Mouse (Mus musculus) cerebellum, adult 2 months (tissue): ENCODE data around the gene Synpr. TPM values are rescaled to one million over a fixed set of nuclear protein-coding genes. Genes with fewer than 3 reads are reported as not detected.

Source experiments
- DNase-seq, 2 experiments: peaks; one replicate each; pipeline ENCODE4 v3.0.0; 2021
- H3K27ac ChIP-seq: fragments of 200-500 bp; 2 replicates; pipeline ENCODE4 v1.5.1; 2012; ENCODE audit warnings: low read length, control low read depth, inconsistent platforms; ENCODE audit not compliant: insufficient read depth
- H3K27me3 ChIP-seq: fragments of 200-500 bp; 2 replicates; pipeline ENCODE4 v1.6.1; 2012; ENCODE audit warnings: inconsistent platforms, mild to moderate bottlenecking, low read length, moderate library complexity; ENCODE audit not compliant: control insufficient read depth, insufficient read depth
- H3K4me1 ChIP-seq: fragments of 200-500 bp; 2 replicates; pipeline ENCODE4 v1.6.1; 2011; ENCODE audit warnings: low read length; ENCODE audit not compliant: control insufficient read depth, insufficient read depth
- H3K4me3 ChIP-seq: fragments of 200-500 bp; replicated peaks from 2 replicates; pipeline ENCODE3; 2011; ENCODE audit warnings: mild to moderate bottlenecking, low read depth, low read length, control low read depth; ENCODE audit not compliant: insufficient read depth
- CTCF ChIP-seq: fragments of 200-500 bp; IDR thresholded peaks from 2 replicates; pipeline ENCODE4 v1.5.1; 2011; ENCODE audit warnings: low read depth, mild to moderate bottlenecking, control low read depth, low read length, moderate library complexity, borderline replicate concordance; ENCODE audit not compliant: insufficient read depth
- POLR2A ChIP-seq: fragments of 200-500 bp; IDR thresholded peaks from 2 replicates; pipeline ENCODE4 v1.6.1; 2011; ENCODE audit warnings: low read length, control low read depth, borderline replicate concordance; ENCODE audit not compliant: insufficient read depth
- WGBS: fragments of 180-500 bp; shearing (Covaris S2); methylation state at CpG from one replicate; pipeline ENCODE4 v1.1.7; 2018; 5-methylcytosine and 5-hydroxymethylcytosine counted together
- polyA plus RNA-seq: library from polyadenylated mRNA; depleted of rRNA; stranded (reverse); fragments of >200 nt; gene quantifications from 2 replicates; pipeline ENCODE4 v1.2.3, GENCODE M21; 2012

Gene Synpr
- polyA plus RNA-seq, 1 experiment = 50.8 TPM

DNA sequence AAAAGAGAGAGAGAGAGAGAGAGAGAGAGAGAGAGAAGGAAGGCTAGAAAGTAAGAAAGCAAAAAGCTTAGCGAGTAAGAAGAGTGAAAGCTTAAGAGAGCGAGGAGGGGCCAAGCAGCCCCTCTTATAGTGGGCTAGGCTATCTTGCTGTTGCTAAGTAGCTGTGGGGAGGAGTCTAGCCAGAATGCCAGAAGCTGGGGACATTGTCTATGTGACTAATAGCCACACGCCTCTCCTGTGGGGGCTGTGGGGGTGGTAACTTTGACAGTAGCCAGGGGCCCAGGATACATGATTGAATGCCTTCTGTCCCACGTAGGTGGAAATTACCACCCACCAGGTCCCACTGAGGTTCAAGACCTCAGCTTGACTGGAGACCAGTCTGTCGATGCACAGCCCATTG is 48.8 kb downstream of the Synpr start:
- no peaks in the 10 kb centered on the region for H3K4me1 ChIP-seq
- no peaks in the 10 kb centered on the region; the same call in 1 of the 2 replicates for H3K27me3 ChIP-seq
- no peak overlapping the region for H3K27ac ChIP-seq
- DNase-seq = no peak
- no peak for TF ChIP-seq CTCF
- TF ChIP-seq POLR2A = no peak
- WGBS = 51% methylated on average over 5 of the region's 5 CpGs
- H3K4me3 ChIP-seq = no peak overlapping the region

DNA sequence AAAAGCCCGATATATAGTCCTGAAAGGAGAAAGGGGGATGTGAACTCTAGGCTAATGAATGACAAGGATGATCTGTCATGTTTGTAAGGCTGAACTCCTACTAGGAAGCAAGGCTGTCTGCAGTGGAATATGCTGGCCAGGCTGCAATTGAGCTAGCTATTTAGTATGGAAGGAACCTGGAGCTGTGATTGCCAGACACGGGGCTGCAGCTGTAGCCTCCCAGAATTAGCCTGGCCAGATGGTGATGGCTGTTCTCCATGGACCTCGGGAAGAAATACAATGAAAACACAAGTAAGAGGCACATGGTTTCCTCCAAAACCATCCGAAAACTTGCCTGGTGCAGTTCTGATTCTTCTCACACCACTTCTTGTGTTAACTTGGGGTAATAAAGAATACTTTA is 51.6 kb downstream of the Synpr start:
- no peak overlapping the region for H3K27ac ChIP-seq
- no peak for DNase-seq
- H3K4me1 ChIP-seq = no peaks in the 10 kb centered on the region
- no peaks in the 10 kb centered on the region; the same call in 1 of the 2 replicates for H3K27me3 ChIP-seq
- no peak overlapping the region for H3K4me3 ChIP-seq
- TF ChIP-seq POLR2A (no peak), CTCF (no peak)
- 44% methylated on average over 4 of the region's 4 CpGs for WGBS

DNA sequence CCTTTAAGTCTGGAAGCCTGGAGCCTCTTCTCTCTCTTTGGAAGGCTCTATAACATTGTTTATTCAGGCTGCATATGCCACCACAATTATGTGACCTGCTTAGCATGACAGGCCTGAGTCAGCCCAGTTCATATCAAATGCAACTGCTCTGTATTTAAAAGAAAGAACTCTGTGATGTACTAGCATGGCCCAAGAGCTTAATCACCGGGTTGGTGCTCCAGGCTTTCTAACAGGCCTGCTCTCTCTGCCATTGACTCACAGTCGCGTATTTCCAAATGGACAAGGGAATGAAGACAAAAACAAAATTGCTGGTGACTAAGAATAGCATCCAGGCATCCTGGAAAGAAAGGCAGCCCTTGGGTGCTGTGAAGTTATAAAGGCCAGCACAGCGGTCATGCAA is 56.1 kb downstream of the Synpr start:
- H3K27ac ChIP-seq = no peak overlapping the region
- no peaks in the 10 kb centered on the region for H3K4me1 ChIP-seq
- no peak for DNase-seq
- TF ChIP-seq CTCF (no peak), POLR2A (no peak)
- H3K4me3 ChIP-seq = no peak overlapping the region
- no peaks in the 10 kb centered on the region for H3K27me3 ChIP-seq
- 78% methylated on average over 4 of the region's 4 CpGs for WGBS

DNA sequence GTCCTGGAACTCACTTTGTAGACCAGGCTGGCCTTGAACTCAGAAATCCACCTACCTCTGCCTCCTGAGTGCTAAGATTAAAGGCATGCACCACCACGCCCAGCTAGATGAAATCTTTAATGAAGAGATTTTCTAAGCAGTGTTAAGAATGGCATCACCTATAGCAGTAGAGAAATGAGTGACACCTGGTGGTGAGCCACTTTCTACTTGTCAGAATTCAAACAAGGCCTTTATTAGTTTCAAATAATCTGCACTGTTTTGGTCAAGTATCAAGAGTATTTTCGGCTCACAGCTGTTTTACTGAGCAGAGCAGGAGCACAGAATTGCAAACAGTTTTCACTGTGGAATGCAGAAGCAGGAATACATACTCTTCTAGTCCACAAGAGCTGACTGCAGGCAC is 59.7 kb downstream of the Synpr start:
- no peak overlapping the region for H3K4me3 ChIP-seq
- DNase-seq = no peak
- 78% methylated on average over 2 of the region's 2 CpGs for WGBS
- no peaks in the 10 kb centered on the region for H3K27me3 ChIP-seq
- H3K27ac ChIP-seq = no peak overlapping the region
- TF ChIP-seq POLR2A (no peak), CTCF (no peak)
- H3K4me1 ChIP-seq = no peaks in the 10 kb centered on the region

DNA sequence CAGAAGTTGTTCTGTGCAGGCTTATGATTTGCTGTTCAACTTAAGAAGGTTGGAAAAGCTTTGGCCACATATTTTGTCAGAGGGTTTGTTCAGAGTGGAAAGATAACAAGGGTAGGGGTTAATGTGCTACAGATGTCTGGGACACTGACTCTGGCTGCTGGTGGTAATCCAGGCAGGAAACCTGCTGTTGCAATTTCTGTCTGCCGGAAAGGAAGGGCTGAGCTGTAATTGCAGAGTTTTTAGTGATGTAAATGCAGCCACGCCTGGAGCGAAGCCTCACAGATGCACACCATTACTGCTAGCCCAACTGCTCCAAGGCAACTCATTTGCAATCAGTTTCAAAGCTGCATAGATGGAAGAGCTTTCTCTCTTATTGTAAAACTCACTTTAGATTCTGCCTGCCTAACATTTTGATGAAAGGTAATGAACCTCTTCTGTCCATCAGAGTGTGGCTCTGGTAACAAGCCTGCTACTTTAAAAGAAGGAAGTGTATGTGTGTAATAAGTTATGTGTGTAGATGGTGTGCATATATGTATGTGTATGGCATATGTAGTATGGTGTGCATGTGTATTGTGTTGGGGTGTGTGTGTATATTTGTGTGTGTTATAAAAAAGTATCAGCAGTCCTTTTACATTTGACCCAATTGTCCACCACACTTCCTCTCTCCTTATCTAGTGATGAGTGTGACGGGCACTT is 64.7 kb downstream of the Synpr start:
- Histone ChIP-seq H3K27ac (no peak overlapping the region), H3K27me3 (no peaks in the 10 kb centered on the region), H3K4me1 (no peaks in the 10 kb centered on the region), H3K4me3 (no peak overlapping the region)
- no peak for TF ChIP-seq POLR2A
- TF ChIP-seq CTCF = no peak
- WGBS = 67% methylated on average over 4 of the region's 4 CpGs
- DNase-seq = no peak

DNA sequence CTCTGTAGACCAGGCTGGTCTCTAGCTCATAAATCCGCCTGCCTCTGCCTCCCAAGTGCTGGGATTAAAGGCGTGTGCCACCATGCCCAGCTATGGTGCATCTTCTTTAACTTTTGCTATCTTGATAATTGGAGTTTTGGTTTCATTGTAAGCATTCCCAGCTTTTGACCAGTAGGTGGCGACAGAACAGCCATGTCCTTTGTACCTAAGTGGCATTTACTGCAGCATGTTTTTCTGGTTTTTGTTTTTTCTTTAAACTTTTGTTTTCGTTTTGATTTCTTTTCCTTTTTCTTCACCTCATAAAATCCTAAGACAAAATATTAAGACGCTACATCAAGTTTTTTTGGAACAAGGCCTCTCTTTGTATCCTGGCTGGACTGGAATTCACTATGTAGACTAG is 69.6 kb downstream of the Synpr start:
- Histone ChIP-seq H3K4me3 (no peak overlapping the region), H3K4me1 (peaks cover 5% of the 10 kb centered on the region), H3K27me3 (no peaks in the 10 kb centered on the region), H3K27ac (no peak overlapping the region)
- TF ChIP-seq POLR2A (no peak), CTCF (peak; percentile 31; the same call in 1 of the 2 replicates)
- WGBS = 24% methylated on average over 5 of the region's 5 CpGs
- DNase-seq = peak; percentile 9 to 30

DNA sequence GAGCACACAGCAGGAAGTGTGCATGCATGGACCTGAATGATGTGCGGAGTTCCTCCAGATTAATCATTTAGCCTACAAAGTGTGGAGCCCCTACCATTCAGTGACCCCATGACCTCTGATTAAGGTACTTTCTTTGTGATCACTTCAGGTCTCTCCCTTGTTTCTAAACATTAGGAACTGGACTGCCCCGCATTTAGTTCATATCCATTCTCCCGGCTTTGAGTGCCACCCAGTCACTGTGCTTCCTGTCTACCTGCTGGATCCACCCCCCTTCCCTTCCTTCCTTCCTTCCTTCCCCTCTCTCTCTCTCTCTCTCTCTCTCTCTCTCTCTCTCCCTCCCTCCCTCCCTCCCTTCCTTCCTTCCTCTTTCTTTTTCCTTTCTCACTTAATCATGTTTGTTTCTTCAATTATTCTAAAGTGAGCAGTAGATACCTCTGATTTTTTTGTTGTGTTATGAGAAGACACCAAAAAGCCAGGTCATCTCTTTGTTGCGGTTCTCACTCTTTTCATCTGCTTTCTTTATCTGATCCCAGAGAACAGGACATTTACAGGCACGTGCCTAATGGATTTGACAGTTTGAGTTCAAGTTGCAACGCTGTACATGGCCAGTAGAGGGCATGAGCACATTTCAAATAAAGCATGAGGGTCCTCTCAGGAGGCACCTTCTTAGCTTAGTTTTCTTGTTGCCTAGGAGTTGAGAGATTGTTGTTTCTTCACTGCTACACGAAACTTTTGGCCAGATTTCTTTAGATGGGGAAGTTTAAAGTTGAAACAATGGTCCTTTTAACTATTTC is 71.2 kb downstream of the Synpr start:
- no peak overlapping the region for H3K4me3 ChIP-seq
- DNase-seq = peak; percentile 70 to 73
- TF ChIP-seq POLR2A (no peak), CTCF (peak; percentile 66; the same call in 1 of the 2 replicates)
- no peaks in the 10 kb centered on the region for H3K27me3 ChIP-seq
- H3K27ac ChIP-seq = no peak overlapping the region
- H3K4me1 ChIP-seq = peaks cover 5% of the 10 kb centered on the region
- 18% methylated on average over 7 of the region's 7 CpGs for WGBS
